Mouse (Mus musculus): Measurements from ENCODE around the gene Tkt. TPM values are rescaled to one million over a fixed set of nuclear protein-coding genes. Genes with fewer than 3 reads are reported as not detected.

Tkt gene
- polyA plus RNA-seq (2012; rRNA removed) = 224 and 241 TPM in 2 replicates

DNA sequence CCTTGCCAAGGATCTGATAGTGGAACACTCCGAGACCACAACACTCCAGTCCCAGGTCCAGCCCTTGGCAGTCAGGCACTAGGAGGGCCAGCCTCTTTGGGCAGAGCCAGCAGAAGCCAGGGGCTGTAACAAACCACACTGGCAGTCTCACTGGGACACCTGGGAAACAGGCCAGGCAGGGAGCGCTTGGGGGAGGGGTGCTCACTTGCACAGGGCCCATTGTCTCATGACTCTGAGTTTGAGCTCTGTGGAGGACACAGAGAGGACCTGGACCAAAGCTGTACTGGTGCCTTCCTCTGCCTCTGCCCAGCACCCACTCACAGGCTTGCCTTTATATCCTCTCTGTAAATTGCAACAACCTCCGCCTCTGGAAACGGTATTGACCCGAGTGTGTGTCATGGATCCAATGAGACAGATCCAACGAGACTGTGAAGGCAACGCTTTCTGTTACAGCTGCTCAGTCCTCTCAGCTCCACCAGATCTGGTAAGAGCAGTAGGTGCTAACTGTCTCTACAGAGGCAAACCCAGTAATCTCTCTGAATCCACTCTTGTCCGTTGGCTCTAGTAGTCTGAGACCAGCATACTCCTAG is at the start of gene Tkt:
TSS of gene Tkt (plus strand) at position 229 of the 590 bp plus-strand sequence.
- TF ChIP-seq POLR2A (IDR thresholded peaks at IDR 0.05; ENCODE audit: borderline replicate concordance, extremely low read depth, insufficient read depth, insufficient read length, poor library complexity, severe bottlenecking) = no peak
- no peak for TF ChIP-seq CTCF (IDR thresholded peaks at IDR 0.05; ENCODE audit: borderline replicate concordance, extremely low read depth, insufficient read depth, insufficient read length)
- DNase-seq (ENCODE audit: low read depth) = peak; percentile 82

DNA sequence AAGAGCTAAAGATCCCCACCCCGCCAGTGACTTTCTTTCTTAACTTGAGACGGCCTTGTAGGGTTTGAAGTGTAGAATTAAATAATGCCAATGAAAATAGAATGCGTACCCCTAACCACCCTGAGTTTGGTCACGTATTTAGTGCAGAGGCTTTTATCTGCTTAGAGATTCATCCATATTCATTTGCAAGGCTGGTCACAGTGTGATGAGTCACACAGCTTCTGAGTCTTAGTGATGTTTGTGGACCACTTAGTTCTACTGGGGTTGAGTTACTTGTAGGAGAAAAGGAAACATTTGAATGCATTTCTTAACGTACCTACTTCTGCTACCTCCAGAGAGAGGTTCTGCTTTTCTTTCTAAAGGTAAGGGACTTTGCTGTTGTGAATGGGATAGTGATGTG is 43.2 kb upstream of the Tkt start:
- TF ChIP-seq CTCF (IDR thresholded peaks at IDR 0.05; ENCODE audit: borderline replicate concordance, extremely low read depth, insufficient read depth, insufficient read length) = no peak
- no peak for TF ChIP-seq POLR2A (IDR thresholded peaks at IDR 0.05; ENCODE audit: borderline replicate concordance, extremely low read depth, insufficient read depth, insufficient read length, poor library complexity, severe bottlenecking)
- DNase-seq (ENCODE audit: low read depth) = no peak

DNA sequence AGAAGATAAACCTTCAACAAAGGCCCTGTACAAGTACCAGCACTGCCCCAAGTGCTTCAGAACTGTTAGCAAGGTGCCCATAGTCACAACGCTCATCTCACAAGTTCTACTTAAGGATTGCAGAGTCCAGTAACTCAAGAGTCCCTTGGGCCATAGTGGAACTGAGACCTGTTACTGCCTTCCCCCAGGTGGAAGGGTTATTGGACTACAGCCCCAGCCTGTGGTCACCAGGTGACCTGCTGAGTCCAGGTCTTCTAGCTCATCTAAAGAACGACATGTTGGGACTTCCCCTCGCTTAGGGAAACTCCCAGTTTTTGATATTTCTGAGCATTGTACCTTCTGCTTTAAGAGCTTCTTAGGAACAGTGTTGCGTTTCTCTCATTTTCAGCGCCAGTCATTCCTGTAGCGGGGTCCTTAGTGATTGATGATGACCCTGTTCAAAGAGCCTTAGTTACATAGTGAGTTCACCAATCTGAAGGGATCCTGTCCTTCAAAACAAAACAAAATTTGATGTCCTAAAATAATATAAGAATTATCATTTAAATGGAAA is 37.9 kb upstream of the Tkt start:
- DNase-seq (ENCODE audit: low read depth) = no peak
- no peak for TF ChIP-seq POLR2A (IDR thresholded peaks at IDR 0.05; ENCODE audit: borderline replicate concordance, extremely low read depth, insufficient read depth, insufficient read length, poor library complexity, severe bottlenecking)
- TF ChIP-seq CTCF (IDR thresholded peaks at IDR 0.05; ENCODE audit: borderline replicate concordance, extremely low read depth, insufficient read depth, insufficient read length) = no peak

DNA sequence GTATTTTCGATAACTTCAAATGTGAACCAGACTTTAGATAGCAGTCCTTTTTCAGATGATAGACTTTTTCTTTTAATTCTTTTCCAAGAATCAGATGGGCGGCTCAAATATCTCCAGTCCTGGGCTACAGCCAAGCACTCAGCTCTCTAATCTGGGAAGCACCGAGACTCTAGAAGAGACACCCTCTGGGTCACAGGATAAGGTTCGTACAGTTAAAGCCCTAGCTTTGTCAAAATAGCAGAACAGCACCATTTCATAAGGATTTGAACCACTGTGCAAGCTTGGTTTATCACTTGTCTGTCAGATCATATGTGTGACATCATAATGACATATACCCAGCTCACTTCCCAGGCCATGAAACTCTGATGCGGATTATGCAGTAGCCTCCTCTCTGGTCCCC is 35.3 kb upstream of the Tkt start:
- DNase-seq (ENCODE audit: low read depth) = no peak
- no peak for TF ChIP-seq POLR2A (IDR thresholded peaks at IDR 0.05; ENCODE audit: borderline replicate concordance, extremely low read depth, insufficient read depth, insufficient read length, poor library complexity, severe bottlenecking)
- TF ChIP-seq CTCF (IDR thresholded peaks at IDR 0.05; ENCODE audit: borderline replicate concordance, extremely low read depth, insufficient read depth, insufficient read length) = no peak

DNA sequence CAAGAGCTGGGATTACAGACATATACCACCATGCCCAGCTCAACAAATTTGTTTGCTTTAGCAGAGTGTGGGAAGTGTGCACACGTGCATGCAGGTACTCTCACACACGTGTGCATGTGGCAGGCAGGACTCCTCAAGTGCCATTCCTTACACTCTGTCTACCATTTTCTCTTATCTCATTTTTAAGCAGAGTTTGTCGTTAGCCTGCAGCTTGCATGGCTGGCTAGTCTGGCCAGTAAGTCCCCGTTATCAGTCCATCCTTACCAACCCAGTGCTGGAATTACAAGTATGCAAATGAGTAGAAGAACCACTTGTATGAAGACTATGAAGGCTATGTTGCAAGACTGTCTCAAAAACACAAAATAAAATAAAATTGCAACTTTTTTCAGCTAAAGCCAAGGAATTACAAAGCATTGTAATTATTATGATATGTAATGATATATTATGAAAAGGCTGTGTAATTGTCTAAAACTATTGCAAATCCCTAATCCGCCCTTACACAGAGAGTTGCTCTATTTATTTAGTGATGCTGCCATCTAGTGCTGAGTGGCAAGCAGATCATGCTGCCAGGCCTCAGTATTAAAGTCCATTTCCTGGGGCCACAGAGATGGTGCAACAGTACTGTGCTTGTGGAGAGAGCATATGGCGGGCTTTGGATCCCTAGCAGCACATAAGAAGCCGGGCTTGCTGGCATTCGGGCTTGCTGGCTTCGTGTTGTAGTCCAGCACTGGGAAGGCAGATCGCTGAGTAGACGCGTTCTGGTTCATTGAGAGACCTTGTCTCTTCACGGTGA is 32.0 kb upstream of the Tkt start:
- TF ChIP-seq POLR2A (IDR thresholded peaks at IDR 0.05; ENCODE audit: borderline replicate concordance, extremely low read depth, insufficient read depth, insufficient read length, poor library complexity, severe bottlenecking) (no peak), CTCF (IDR thresholded peaks at IDR 0.05; ENCODE audit: borderline replicate concordance, extremely low read depth, insufficient read depth, insufficient read length) (peak; percentile 59; the same call in 1 of the 2 replicates)
- peak; percentile 55 for DNase-seq (ENCODE audit: low read depth)

DNA sequence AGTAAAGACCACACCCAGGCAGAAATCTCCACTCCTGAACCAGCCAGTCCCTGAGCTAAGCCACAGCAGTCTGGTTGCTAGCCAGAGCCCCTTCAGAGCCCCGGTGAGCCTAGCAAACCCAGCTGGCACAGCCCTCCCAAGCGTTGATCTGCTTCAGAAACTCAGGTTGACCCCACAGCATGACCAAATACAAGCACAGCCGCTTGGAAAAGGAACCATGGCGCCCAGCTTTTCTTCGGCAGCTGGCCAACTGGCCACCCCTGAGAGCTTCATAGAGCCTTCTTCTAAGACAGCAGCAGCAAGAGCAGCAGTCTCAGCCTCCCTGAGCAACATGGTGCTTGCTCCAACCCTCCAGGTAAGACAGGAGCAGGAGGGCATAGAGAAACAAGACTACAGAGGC is 28.8 kb upstream of the Tkt start:
- no peak for DNase-seq (ENCODE audit: low read depth)
- TF ChIP-seq POLR2A (IDR thresholded peaks at IDR 0.05; ENCODE audit: borderline replicate concordance, extremely low read depth, insufficient read depth, insufficient read length, poor library complexity, severe bottlenecking) (no peak), CTCF (IDR thresholded peaks at IDR 0.05; ENCODE audit: borderline replicate concordance, extremely low read depth, insufficient read depth, insufficient read length) (no peak)

DNA sequence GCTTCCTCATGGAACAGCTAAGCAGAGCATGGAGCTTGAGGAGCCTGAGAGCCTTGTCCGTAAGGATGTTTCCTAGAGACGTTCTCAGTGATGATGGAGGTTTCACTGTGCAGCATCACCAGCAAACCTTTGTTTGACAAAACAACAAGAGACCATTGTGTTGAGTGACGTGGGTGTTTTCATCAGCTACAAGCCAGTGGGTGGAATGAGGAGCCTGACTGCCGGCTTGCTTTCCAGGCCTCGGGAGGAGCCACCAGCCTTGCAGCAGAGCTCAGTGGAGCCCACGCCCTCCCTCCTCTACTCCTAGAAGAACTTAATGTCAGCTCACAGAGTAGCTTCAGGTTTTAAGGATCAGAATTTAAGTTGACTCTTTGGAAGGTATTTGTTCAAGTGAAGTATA is 24.8 kb upstream of the Tkt start:
- TF ChIP-seq POLR2A (IDR thresholded peaks at IDR 0.05; ENCODE audit: borderline replicate concordance, extremely low read depth, insufficient read depth, insufficient read length, poor library complexity, severe bottlenecking) = no peak
- TF ChIP-seq CTCF (IDR thresholded peaks at IDR 0.05; ENCODE audit: borderline replicate concordance, extremely low read depth, insufficient read depth, insufficient read length) = no peak
- no peak for DNase-seq (ENCODE audit: low read depth)

DNA sequence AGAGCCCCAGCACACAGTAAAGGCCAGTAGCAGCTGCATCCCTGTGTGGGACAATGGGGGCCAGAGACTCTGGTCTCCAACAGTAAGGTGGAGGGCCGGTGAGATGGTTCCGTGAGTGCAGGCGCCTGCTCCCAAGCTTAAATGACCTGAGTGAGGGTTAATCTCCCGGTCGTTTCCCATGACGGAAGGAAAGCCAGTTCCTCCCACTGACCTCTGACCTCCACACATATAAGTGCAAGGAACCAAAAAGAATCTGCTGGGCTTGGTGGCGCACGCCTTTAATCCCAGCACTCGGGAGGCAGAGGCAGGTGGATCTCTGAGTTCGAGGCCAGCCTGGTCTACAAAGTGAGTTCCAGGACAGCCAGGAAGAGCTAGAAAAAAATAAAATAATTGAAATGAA is 19.8 kb upstream of the Tkt start:
- TF ChIP-seq POLR2A (IDR thresholded peaks at IDR 0.05; ENCODE audit: borderline replicate concordance, extremely low read depth, insufficient read depth, insufficient read length, poor library complexity, severe bottlenecking) = no peak
- TF ChIP-seq CTCF (IDR thresholded peaks at IDR 0.05; ENCODE audit: borderline replicate concordance, extremely low read depth, insufficient read depth, insufficient read length) = no peak
- no peak for DNase-seq (ENCODE audit: low read depth)

DNA sequence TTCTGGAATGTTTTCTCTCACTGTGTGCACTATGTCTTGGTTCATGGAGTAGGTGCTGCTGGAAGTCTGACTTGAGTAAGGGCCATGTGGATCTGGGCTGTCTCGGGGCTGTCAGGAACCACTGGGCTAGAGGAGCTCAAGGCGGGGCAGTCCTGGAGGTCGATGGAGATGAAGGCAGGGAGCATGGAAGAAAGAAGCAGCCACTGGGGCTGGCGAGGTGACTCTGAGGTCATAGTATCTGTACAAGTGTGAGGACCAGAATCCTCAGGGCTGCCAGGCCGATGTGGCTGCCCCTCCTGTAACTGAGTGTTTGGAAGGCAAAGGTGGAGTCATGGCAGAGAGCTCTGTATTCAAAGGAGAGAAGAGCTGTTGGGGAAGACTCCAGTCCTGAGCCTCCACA is 19.2 kb upstream of the Tkt start:
- DNase-seq (ENCODE audit: low read depth) = no peak
- TF ChIP-seq POLR2A (IDR thresholded peaks at IDR 0.05; ENCODE audit: borderline replicate concordance, extremely low read depth, insufficient read depth, insufficient read length, poor library complexity, severe bottlenecking) (no peak), CTCF (IDR thresholded peaks at IDR 0.05; ENCODE audit: borderline replicate concordance, extremely low read depth, insufficient read depth, insufficient read length) (no peak)

DNA sequence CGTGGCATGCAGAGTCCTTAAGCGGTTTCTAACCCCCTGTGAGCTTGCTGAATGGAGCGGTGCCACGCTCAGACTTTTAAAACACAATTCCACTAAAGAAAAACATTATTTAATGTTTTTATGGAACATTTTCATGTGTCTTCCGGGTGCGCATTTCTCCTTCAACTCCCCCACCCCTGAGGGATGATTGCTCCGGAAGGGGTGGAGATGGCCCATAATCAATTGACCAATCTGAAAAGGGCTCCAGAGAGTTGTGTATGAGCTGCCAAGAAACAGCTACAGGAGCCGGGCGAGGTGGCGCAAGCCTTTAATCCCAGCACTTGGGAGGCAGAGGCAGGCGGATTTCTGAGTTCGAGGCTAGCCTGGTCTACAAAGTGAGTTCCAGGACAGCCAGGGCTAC is 18.7 kb upstream of the Tkt start:
- TF ChIP-seq CTCF (IDR thresholded peaks at IDR 0.05; ENCODE audit: borderline replicate concordance, extremely low read depth, insufficient read depth, insufficient read length) = no peak
- no peak for TF ChIP-seq POLR2A (IDR thresholded peaks at IDR 0.05; ENCODE audit: borderline replicate concordance, extremely low read depth, insufficient read depth, insufficient read length, poor library complexity, severe bottlenecking)
- DNase-seq (ENCODE audit: low read depth) = no peak

DNA sequence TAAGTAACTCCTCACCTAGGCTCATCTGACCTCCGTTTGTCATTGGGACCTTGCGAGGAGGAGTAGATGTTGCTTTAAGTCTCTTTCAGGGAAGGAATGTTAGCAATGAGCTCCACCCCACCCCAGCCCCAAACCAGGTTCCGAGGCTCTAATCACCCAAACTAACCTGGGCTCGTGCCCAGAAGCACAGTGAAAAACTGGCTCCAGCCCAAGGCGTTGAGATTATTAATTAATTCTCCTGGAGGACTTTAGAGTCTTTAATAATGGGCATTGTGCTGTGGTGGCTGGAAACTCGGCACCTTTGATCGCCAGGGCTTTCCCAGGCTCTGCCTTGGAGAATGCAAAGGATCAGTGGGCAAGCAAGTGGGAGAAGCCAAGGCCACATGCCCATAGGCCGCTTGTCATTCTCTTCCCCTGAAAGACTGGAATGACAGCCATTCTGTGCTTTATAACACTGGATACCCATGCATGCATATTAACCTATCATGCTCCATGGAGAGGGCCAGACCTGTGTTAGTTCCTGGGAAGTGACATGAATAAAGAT is 17.4 kb upstream of the Tkt start:
- TF ChIP-seq CTCF (IDR thresholded peaks at IDR 0.05; ENCODE audit: borderline replicate concordance, extremely low read depth, insufficient read depth, insufficient read length) (no peak), POLR2A (IDR thresholded peaks at IDR 0.05; ENCODE audit: borderline replicate concordance, extremely low read depth, insufficient read depth, insufficient read length, poor library complexity, severe bottlenecking) (no peak)
- peak; percentile 90 for DNase-seq (ENCODE audit: low read depth)

All from brain, embryonic 14.5 days (tissue).